Mouse (Mus musculus): ENCODE measurements around the gene Ipo13. TPM values are rescaled to one million over a fixed set of nuclear protein-coding genes. Genes with fewer than 3 reads are reported as not detected.

Ipo13 gene
- polyA plus RNA-seq, 1 experiment from 2014 or later, result 63.1 TPM

DNA sequence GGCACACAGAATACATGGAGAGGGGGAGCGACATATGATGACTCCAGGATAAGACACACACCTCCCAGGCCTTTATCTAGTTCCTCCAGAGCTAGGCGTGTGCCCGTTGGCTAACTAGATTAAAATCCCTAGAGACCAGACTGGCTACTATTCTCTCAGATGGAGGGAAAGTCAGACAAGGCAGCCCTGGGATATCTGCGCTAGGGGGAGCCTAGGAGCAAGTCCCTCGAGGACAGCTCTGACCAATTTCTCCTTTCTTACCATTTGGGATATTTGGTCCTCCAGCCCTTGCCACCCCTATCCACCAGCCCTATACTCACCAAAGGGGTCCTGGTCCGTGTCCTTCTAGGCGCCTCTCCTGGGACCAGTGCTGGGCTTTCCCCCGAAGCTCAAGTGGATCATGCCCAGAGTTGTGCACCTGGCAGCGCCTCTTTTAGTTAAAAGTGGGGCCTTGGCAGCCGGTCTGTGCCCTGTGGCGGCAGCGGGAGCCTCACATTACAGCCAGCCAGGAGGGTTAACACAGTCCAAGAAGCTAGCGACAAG is 14.0 kb upstream of the Ipo13 start:
- peak overlapping the region; percentile 44; the same call in 1 of the 2 replicates for H3K9ac ChIP-seq (ENCODE audit: low read depth, low read length)
- WGBS, result 3% methylated on average over 13 of the region's 13 CpGs
- peaks cover 20% of the 10 kb centered on the region for H3K4me1 ChIP-seq (ENCODE audit: control insufficient read depth, insufficient read depth, low read depth, low read length)
- H3K36me3 ChIP-seq (ENCODE audit: control insufficient read depth, insufficient read depth, low read length), result no peaks in the 10 kb centered on the region; the same call in 1 of the 2 replicates
- no peak overlapping the region for H3K27ac ChIP-seq (ENCODE audit: low read depth, low read length)
- H3K9me3 ChIP-seq (ENCODE audit: control insufficient read depth, low read length), result no peaks in the 10 kb centered on the region
- peak overlapping the region; percentile 32; the same call in 1 of the 2 replicates for H3K4me3 ChIP-seq (ENCODE audit: low read length)
- ATAC-seq, result peak; percentile 10; the same call in 1 of the 2 replicates
- H3K4me2 ChIP-seq (ENCODE audit: low read length), result peak overlapping the region; percentile 63
- peaks cover 13% of the 10 kb centered on the region for H3K27me3 ChIP-seq (replicated peaks; ENCODE audit: control insufficient read depth, insufficient read depth, low read length)

DNA sequence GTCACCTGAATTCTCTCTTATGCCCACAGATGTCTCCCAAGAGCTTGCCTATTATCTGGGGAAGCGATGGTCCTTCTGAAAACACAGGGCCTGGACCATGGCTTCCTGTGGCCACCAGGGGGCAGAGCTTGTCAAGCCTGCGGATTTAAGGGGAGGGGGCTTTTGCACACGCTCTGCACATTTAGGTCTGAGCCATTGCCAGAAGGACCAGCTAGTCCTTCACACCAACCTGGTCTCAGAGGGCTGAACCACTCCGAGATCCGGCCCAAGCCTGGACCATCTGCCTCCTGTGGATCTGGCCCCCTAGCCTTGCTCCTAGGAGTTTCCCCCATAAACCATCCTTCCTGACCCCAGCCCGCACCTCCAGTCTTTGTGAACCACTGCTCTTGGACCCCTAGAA is 13.4 kb upstream of the Ipo13 start:
- WGBS, result 10% methylated on average over 6 of the region's 6 CpGs
- 0 out of 2 replicates have a peak overlapping the region, but pooled peaks have one; percentile 13 for H3K4me2 ChIP-seq (ENCODE audit: low read length)
- peaks cover 13% of the 10 kb centered on the region for H3K27me3 ChIP-seq (replicated peaks; ENCODE audit: control insufficient read depth, insufficient read depth, low read length)

DNA sequence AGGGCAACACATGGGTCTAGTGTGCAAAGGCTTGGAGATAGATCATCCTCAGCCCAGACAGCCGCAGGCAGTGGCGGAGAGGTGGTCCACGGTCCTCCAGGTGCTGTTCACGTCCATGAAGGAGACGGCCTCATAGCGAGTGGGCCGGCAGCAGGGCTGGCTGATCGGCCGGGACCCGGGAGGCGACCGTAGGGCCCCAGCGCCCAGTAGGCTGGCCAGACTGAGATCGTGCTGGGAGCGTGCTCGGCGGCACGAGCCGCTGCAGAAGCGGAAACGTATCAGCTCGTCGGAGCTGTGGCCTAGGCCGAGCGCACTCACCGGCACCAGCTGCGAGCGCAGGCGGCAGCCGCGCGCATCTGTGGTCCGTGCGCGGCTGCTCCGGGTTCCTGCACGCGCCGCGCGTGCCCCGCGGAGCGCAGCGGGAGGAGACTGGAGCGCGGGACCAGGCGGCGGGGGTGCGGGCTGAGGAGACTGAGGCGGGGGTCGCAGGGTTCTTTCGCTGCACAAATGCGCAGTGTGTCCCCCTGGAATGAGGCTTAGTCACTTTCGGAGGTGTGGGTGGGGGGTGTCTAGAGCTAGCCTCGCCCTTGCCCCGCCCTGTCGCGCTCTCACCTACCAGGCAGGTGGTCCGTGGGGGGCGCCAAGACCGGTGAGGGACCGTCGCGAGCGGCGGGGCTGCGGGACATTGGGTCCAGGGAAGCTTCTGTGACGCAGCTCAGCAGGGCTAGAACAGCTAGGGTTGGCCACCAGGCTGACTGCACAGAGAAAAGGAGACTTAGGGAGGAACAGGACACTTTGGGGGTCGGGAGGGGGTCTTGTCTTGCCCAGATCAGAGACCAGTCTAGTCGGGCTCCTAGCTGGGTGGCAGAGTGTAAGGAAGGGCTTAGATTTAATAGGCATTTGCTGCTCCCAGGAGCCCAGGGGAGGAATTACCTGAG is 12.0 kb upstream of the Ipo13 start:
- H3K27ac ChIP-seq (ENCODE audit: low read depth, low read length), result no peak overlapping the region; the same call in 1 of the 2 replicates
- WGBS, result 2% methylated on average over 61 of the region's 71 CpGs
- peaks cover 15% of the 10 kb centered on the region for H3K27me3 ChIP-seq (replicated peaks; ENCODE audit: control insufficient read depth, insufficient read depth, low read length)
- no peaks in the 10 kb centered on the region for H3K36me3 ChIP-seq (ENCODE audit: control insufficient read depth, insufficient read depth, low read length)
- H3K4me2 ChIP-seq (ENCODE audit: low read length), result peak overlapping the region; percentile 82
- H3K9me3 ChIP-seq (ENCODE audit: control insufficient read depth, low read length), result no peaks in the 10 kb centered on the region
- H3K4me3 ChIP-seq (ENCODE audit: low read length), result peak overlapping the region; percentile 47
- H3K9ac ChIP-seq (ENCODE audit: low read depth, low read length), result peak overlapping the region; percentile 73
- peaks cover 20% of the 10 kb centered on the region for H3K4me1 ChIP-seq (ENCODE audit: control insufficient read depth, insufficient read depth, low read depth, low read length)
- peak; percentile 78 for ATAC-seq

More for the DNA sequence above, 13.4 kb upstream of the Ipo13 start:
- H3K36me3 ChIP-seq (ENCODE audit: control insufficient read depth, insufficient read depth, low read length), result no peaks in the 10 kb centered on the region; the same call in 1 of the 2 replicates
- H3K9me3 ChIP-seq (ENCODE audit: control insufficient read depth, low read length), result no peaks in the 10 kb centered on the region
- H3K4me1 ChIP-seq (ENCODE audit: control insufficient read depth, insufficient read depth, low read depth, low read length), result peaks cover 20% of the 10 kb centered on the region
- ATAC-seq, result peak; percentile 44
- H3K4me3 ChIP-seq (ENCODE audit: low read length), result no peak overlapping the region
- H3K9ac ChIP-seq (ENCODE audit: low read depth, low read length), result no peak overlapping the region
- no peak overlapping the region for H3K27ac ChIP-seq (ENCODE audit: low read depth, low read length)

DNA sequence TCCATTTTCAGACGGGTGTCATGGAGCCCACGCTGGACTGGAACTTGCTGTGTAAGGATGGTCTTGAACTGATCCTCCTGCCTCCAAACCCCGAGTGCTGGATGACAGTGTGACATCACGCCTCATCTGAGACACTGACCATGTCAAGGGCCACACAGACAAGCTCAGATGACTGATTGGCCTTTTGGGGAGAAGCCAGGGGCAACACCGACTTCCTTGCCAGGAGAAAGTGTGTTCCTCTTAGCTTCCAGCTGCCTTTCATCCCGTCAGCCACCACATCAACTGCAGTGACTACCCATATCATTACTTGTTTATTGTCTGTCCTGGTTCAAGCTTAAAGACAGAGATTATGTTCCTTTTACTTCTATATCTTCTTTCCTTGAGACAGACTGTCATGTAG is 10.1 kb upstream of the Ipo13 start:
- H3K9me3 ChIP-seq (ENCODE audit: control insufficient read depth, low read length), result no peaks in the 10 kb centered on the region
- H3K4me3 ChIP-seq (ENCODE audit: low read length), result no peak overlapping the region
- 68% methylated on average over 5 of the region's 6 CpGs for WGBS
- no peak overlapping the region for H3K27ac ChIP-seq (ENCODE audit: low read depth, low read length)
- no peaks in the 10 kb centered on the region for H3K36me3 ChIP-seq (ENCODE audit: control insufficient read depth, insufficient read depth, low read length)
- no peak overlapping the region for H3K9ac ChIP-seq (ENCODE audit: low read depth, low read length)
- peaks cover 20% of the 10 kb centered on the region for H3K4me1 ChIP-seq (ENCODE audit: control insufficient read depth, insufficient read depth, low read depth, low read length)
- H3K27me3 ChIP-seq (replicated peaks; ENCODE audit: control insufficient read depth, insufficient read depth, low read length), result peaks cover 10% of the 10 kb centered on the region; the same call in 1 of the 2 replicates
- no peak overlapping the region for H3K4me2 ChIP-seq (ENCODE audit: low read length)
- ATAC-seq, result no peak

DNA sequence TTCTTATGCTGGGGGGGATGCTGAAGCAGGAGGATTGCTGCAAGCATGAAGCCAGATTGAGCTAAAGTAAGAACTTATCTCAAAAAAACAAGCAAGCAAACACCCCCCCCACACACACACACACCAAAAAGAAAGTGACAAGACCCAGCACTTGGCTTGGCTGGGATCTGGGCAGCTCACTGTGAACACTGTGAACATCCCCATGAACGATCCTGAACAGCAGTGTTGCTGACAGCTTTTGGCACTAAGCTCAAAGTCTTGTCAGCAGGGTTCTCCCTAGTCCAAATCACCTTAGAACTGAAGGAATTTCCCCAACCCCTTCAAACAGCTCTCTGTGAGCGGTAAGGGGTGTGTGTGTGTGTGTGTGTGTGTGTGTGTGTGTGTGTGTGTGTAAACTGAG is 8.7 kb upstream of the Ipo13 start:
- no peak for ATAC-seq
- H3K36me3 ChIP-seq (ENCODE audit: control insufficient read depth, insufficient read depth, low read length), result no peaks in the 10 kb centered on the region
- 44% methylated on average over 2 of the region's 2 CpGs for WGBS
- peaks cover 3% of the 10 kb centered on the region; the same call in 1 of the 2 replicates for H3K27me3 ChIP-seq (replicated peaks; ENCODE audit: control insufficient read depth, insufficient read depth, low read length)
- H3K4me2 ChIP-seq (ENCODE audit: low read length), result no peak overlapping the region
- H3K9me3 ChIP-seq (ENCODE audit: control insufficient read depth, low read length), result no peaks in the 10 kb centered on the region
- H3K4me3 ChIP-seq (ENCODE audit: low read length), result no peak overlapping the region
- H3K4me1 ChIP-seq (ENCODE audit: control insufficient read depth, insufficient read depth, low read depth, low read length), result peaks cover 8% of the 10 kb centered on the region
- H3K27ac ChIP-seq (ENCODE audit: low read depth, low read length), result no peak overlapping the region
- H3K9ac ChIP-seq (ENCODE audit: low read depth, low read length), result no peak overlapping the region

DNA sequence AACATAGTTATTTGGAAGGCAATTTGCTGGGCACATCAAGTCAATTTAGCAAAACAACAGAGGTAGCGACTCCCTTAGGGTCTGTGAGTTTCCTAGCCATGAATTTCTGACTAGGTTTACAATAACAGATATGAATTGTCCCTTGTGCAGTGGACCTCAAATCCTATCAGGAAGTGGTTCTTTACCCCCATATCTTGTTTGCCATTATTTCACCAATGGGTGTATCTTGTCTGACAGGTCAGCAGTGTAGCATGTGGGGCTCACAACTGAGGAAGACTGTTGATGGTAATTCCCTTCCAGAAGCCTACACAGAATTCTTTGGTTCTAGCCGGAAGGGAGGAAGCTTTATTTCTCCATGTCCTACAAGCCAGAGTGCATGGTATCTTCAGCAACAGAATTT is 6.6 kb upstream of the Ipo13 start:
- WGBS, result 93% methylated on average over 2 of the region's 2 CpGs
- peaks cover 2% of the 10 kb centered on the region; the same call in 1 of the 2 replicates for H3K27me3 ChIP-seq (replicated peaks; ENCODE audit: control insufficient read depth, insufficient read depth, low read length)
- H3K4me3 ChIP-seq (ENCODE audit: low read length), result no peak overlapping the region
- no peak overlapping the region for H3K9ac ChIP-seq (ENCODE audit: low read depth, low read length)
- no peaks in the 10 kb centered on the region; the same call in 1 of the 2 replicates for H3K4me1 ChIP-seq (ENCODE audit: control insufficient read depth, insufficient read depth, low read depth, low read length)
- H3K9me3 ChIP-seq (ENCODE audit: control insufficient read depth, low read length), result no peaks in the 10 kb centered on the region
- ATAC-seq, result no peak
- H3K4me2 ChIP-seq (ENCODE audit: low read length), result no peak overlapping the region
- H3K27ac ChIP-seq (ENCODE audit: low read depth, low read length), result no peak overlapping the region
- H3K36me3 ChIP-seq (ENCODE audit: control insufficient read depth, insufficient read depth, low read length), result no peaks in the 10 kb centered on the region

DNA sequence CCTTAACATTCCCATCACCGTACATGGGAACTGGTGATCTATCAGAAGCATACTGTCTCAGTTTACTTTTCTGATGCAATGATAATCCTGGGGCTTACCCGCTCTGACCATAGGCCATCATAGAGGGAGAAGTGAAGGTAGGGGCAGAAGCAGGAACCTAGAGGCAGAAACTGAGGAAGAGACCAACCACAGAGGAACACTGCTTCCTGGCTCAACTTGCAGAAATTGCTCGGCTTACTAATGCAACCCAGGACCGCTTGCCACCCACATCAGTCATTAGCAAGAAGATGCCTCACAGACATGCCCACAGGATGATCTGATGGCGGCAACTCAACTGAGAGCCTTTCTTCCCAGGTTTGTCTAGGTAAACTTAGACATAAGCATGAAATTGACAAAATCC is 4.0 kb upstream of the Ipo13 start:
- Histone ChIP-seq H3K4me3 (ENCODE audit: low read length) (no peak overlapping the region), H3K27me3 (replicated peaks; ENCODE audit: control insufficient read depth, insufficient read depth, low read length) (0 out of 2 replicates have a peak, but pooled peaks cover 2% of the 10 kb centered on the region), H3K4me1 (ENCODE audit: control insufficient read depth, insufficient read depth, low read depth, low read length) (peaks cover 11% of the 10 kb centered on the region), H3K9ac (ENCODE audit: low read depth, low read length) (no peak overlapping the region), H3K4me2 (ENCODE audit: low read length) (no peak overlapping the region), H3K27ac (ENCODE audit: low read depth, low read length) (no peak overlapping the region), H3K36me3 (ENCODE audit: control insufficient read depth, insufficient read depth, low read length) (no peaks in the 10 kb centered on the region), H3K9me3 (ENCODE audit: control insufficient read depth, low read length) (no peaks in the 10 kb centered on the region)
- ATAC-seq, result no peak
- 83% methylated on average over 5 of the region's 5 CpGs for WGBS

DNA sequence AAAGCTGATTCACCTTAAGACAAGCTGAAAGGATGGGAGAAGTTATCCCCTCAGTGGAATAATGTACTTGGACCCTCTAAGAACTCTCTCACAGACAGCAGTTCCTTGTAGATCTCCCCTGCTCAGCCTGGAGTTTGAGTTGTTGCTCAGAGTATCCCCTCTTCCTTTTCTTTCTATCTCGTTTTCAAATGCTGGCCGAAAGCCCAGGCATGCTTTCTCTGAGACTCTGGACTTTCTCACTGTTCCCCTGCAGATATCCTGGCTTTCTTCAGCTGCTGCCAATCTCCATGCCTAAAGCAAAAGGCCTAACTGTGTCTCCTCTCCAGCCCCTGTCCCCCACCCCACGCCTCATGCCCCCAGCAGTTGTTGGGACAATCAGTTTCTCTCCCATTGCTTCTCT is 3.5 kb upstream of the Ipo13 start:
- H3K27me3 ChIP-seq (replicated peaks; ENCODE audit: control insufficient read depth, insufficient read depth, low read length), result 0 out of 2 replicates have a peak, but pooled peaks cover 2% of the 10 kb centered on the region
- WGBS, result 65% methylated on average over 3 of the region's 3 CpGs
- H3K36me3 ChIP-seq (ENCODE audit: control insufficient read depth, insufficient read depth, low read length), result no peaks in the 10 kb centered on the region
- H3K27ac ChIP-seq (ENCODE audit: low read depth, low read length), result no peak overlapping the region
- no peak overlapping the region for H3K4me2 ChIP-seq (ENCODE audit: low read length)
- no peak overlapping the region for H3K9ac ChIP-seq (ENCODE audit: low read depth, low read length)
- no peak for ATAC-seq
- H3K4me3 ChIP-seq (ENCODE audit: low read length), result no peak overlapping the region
- no peaks in the 10 kb centered on the region for H3K9me3 ChIP-seq (ENCODE audit: control insufficient read depth, low read length)
- peaks cover 16% of the 10 kb centered on the region for H3K4me1 ChIP-seq (ENCODE audit: control insufficient read depth, insufficient read depth, low read depth, low read length)

DNA sequence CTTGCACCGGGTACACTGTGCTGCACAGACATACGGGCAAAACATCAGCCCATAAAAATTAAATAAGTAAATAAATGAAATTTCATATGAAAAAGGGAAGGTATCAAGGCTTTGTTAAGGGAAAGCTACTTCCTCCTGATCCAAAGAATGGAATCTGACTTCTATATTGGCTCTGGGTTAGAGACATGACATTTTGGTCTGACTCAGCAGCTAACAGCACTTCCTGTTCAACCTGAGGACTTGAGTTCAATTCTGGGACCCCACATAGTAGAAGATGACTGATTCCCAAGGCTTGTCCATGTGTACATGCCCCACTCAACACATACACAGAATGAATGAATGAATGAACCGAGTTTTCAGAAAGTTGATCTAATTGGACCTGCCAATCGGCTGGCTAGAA is 3.0 kb upstream of the Ipo13 start:
- H3K4me1 ChIP-seq (ENCODE audit: control insufficient read depth, insufficient read depth, low read depth, low read length), result peaks cover 20% of the 10 kb centered on the region
- WGBS, result 94% methylated on average over 4 of the region's 4 CpGs
- H3K4me2 ChIP-seq (ENCODE audit: low read length), result no peak overlapping the region
- H3K9ac ChIP-seq (ENCODE audit: low read depth, low read length), result no peak overlapping the region
- no peak overlapping the region for H3K27ac ChIP-seq (ENCODE audit: low read depth, low read length)
- no peak overlapping the region for H3K4me3 ChIP-seq (ENCODE audit: low read length)
- no peaks in the 10 kb centered on the region for H3K36me3 ChIP-seq (ENCODE audit: control insufficient read depth, insufficient read depth, low read length)
- no peak for ATAC-seq
- no peaks in the 10 kb centered on the region for H3K9me3 ChIP-seq (ENCODE audit: control insufficient read depth, low read length)
- 0 out of 2 replicates have a peak, but pooled peaks cover 2% of the 10 kb centered on the region for H3K27me3 ChIP-seq (replicated peaks; ENCODE audit: control insufficient read depth, insufficient read depth, low read length)

Data from hindbrain, embryonic 16.5 days (tissue).